Mouse (Mus musculus): ENCODE measurements around the gene Amdhd1.
"Not testable (repeated sequence)": the region's sequence is repeated elsewhere in the genome, so short reads cannot be mapped to it uniquely, and the experiment has no call there.

The Amdhd1 gene

GRCm38 (mm10) chr10:93539775-93540430 is at the start of gene Amdhd1:
Amdhd1 (minus strand) TSS chr10:93540033.
- DNase-seq (ENCODE audit: low read depth): peak; percentile 88

- peak; percentile 98 for DNase-seq (ENCODE audit: low read depth)
Measured at GRCm38 (mm10) chr10:93589281-93589848, 49.5 kb upstream of the Amdhd1 start, which contains the start of gene Snrpf. Snrpf (minus strand) TSS chr10:93589706.

GRCm38 (mm10) chr10:93588796-93589195 is 49.0 kb upstream of the Amdhd1 start:
- DNase-seq (ENCODE audit: low read depth): no peak

GRCm38 (mm10) chr10:93577271-93577886 is 37.5 kb upstream of the Amdhd1 start:
- DNase-seq (ENCODE audit: low read depth): peak; percentile 83

GRCm38 (mm10) chr10:93575960-93576359 is 36.1 kb upstream of the Amdhd1 start:
- DNase-seq (ENCODE audit: low read depth): no peak

- no peak for DNase-seq (ENCODE audit: low read depth)
Measured at GRCm38 (mm10) chr10:93574966-93575365, 35.1 kb upstream of the Amdhd1 start.

GRCm38 (mm10) chr10:93572209-93572608 is 32.4 kb upstream of the Amdhd1 start:
- no peak for DNase-seq (ENCODE audit: low read depth)

- no peak for DNase-seq (ENCODE audit: low read depth)
Measured at GRCm38 (mm10) chr10:93568671-93569070, 28.8 kb upstream of the Amdhd1 start.

- DNase-seq (ENCODE audit: low read depth): no peak
Measured at GRCm38 (mm10) chr10:93567841-93568566, 28.2 kb upstream of the Amdhd1 start.

- no peak for DNase-seq (ENCODE audit: low read depth)
Measured at GRCm38 (mm10) chr10:93567066-93567465, 27.2 kb upstream of the Amdhd1 start.

- no peak for DNase-seq (ENCODE audit: low read depth)
Measured at GRCm38 (mm10) chr10:93564518-93565090, 24.8 kb upstream of the Amdhd1 start.

- DNase-seq (ENCODE audit: low read depth): no peak
Measured at GRCm38 (mm10) chr10:93559786-93560185, 20.0 kb upstream of the Amdhd1 start.

- not testable (repeated sequence) for DNase-seq (ENCODE audit: low read depth)
Measured at GRCm38 (mm10) chr10:93557971-93558370, 18.1 kb upstream of the Amdhd1 start.

- DNase-seq (ENCODE audit: low read depth): no peak
Measured at GRCm38 (mm10) chr10:93552596-93552995, 12.8 kb upstream of the Amdhd1 start.

- no peak for DNase-seq (ENCODE audit: low read depth)
Measured at GRCm38 (mm10) chr10:93549821-93550220, 10.0 kb upstream of the Amdhd1 start.

GRCm38 (mm10) chr10:93548991-93549390 is 9.2 kb upstream of the Amdhd1 start:
- peak; percentile 90 for DNase-seq (ENCODE audit: low read depth)

GRCm38 (mm10) chr10:93547741-93548270 is 8.0 kb upstream of the Amdhd1 start:
- no peak for DNase-seq (ENCODE audit: low read depth)

- DNase-seq (ENCODE audit: low read depth): no peak
Measured at GRCm38 (mm10) chr10:93544172-93544571, 4.3 kb upstream of the Amdhd1 start.

GRCm38 (mm10) chr10:93543176-93543575 is 3.3 kb upstream of the Amdhd1 start:
- no peak for DNase-seq (ENCODE audit: low read depth)

GRCm38 (mm10) chr10:93542356-93542755 is 2.5 kb upstream of the Amdhd1 start:
- peak; percentile 55 for DNase-seq (ENCODE audit: low read depth)

GRCm38 (mm10) chr10:93541585-93541984 is 1.8 kb upstream of the Amdhd1 start:
- DNase-seq (ENCODE audit: low read depth): peak; percentile 53
